Mouse (Mus musculus) liver, adult 2 months (tissue): Measurements from ENCODE around the gene Cpb1.

Source experiments
- CTCF ChIP-seq: fragments of 200-500 bp; IDR thresholded peaks from 2 replicates; pipeline ENCODE4 v1.5.1; 2011; ENCODE audit warnings: low read depth, low read length, control low read depth
- POLR2A ChIP-seq: fragments of 200-500 bp; IDR thresholded peaks from 2 replicates; pipeline ENCODE4 v1.6.1; 2011; ENCODE audit warnings: low read length, control low read depth; ENCODE audit not compliant: insufficient read depth; ENCODE audit errors: extremely low read depth

GRCm38 (mm10) chr3:20317233-20317632 lies 41.7 kb upstream of the Cpb1 start:
- TF ChIP-seq CTCF (no peak), POLR2A (no peak)
